ENCODE assay signal across 16 mouse cellular contexts in genomic region chr11:78839491-78839890, GRCm38 (mm10). TPM values are rescaled to one million over a fixed set of nuclear protein-coding genes. Genes with fewer than 3 reads are reported as not detected.
DNase-seq lines count a peak whose midpoint lies in the region; ATAC-seq and TF ChIP-seq lines count a peak whose summit lies in the region.
"Had no signal": no experiment of that assay in that cellular context is flagged by ENCODE, and none has a peak within 500 bp of the region (broad histone marks: within the 10 kb centered on the region; RNA-seq: fewer than 3 reads in every experiment).

No protein-coding gene starts in this region.

- H3K4me1 ChIP-seq in hindbrain, postnatal 0 days (ENCODE audit: insufficient read depth, low read length): no peaks in the 10 kb centered on the region
- H3K4me1 ChIP-seq in hindbrain, embryonic 13.5 days (replicated peaks): peaks cover 9% of the 10 kb centered on the region
- H3K4me1 ChIP-seq in embryonic facial prominence, embryonic 15.5 days: no peaks in the 10 kb centered on the region
- peaks cover 10% of the 10 kb centered on the region for H3K4me1 ChIP-seq in liver, embryonic 16.5 days (ENCODE audit: control insufficient read depth, low read depth, low read length)
- H3K4me1 ChIP-seq: lung, embryonic 15.5 days; neural tube, embryonic 12.5 days had no signal

- TF ChIP-seq CTCF in hindbrain, postnatal 0 days (IDR thresholded peaks at IDR 0.05; ENCODE audit: low read depth): no peak

- H3K36me3 ChIP-seq in hindbrain, postnatal 0 days (ENCODE audit: insufficient read depth, low read length): peaks cover 3% of the 10 kb centered on the region; the same call in 1 of the 2 replicates
- H3K36me3 ChIP-seq in hindbrain, embryonic 13.5 days: peaks cover 11% of the 10 kb centered on the region
- no peaks in the 10 kb centered on the region for H3K36me3 ChIP-seq in embryonic facial prominence, embryonic 15.5 days
- H3K36me3 ChIP-seq in liver, embryonic 16.5 days (ENCODE audit: control insufficient read depth, insufficient read depth): peaks cover 3% of the 10 kb centered on the region; the same call in 1 of the 2 replicates
- H3K36me3 ChIP-seq: embryonic facial prominence, embryonic 12.5 days; lung, embryonic 15.5 days had no signal

- no peaks in the 10 kb centered on the region for H3K9me3 ChIP-seq in hindbrain, postnatal 0 days (ENCODE audit: low read length)
- peaks cover 3% of the 10 kb centered on the region; the same call in 1 of the 2 replicates for H3K9me3 ChIP-seq in hindbrain, embryonic 13.5 days
- H3K9me3 ChIP-seq in embryonic facial prominence, embryonic 15.5 days (replicated peaks): no peaks in the 10 kb centered on the region
- H3K9me3 ChIP-seq in liver, embryonic 16.5 days (replicated peaks; ENCODE audit: control insufficient read depth, low read length): no peaks in the 10 kb centered on the region
- H3K9me3 ChIP-seq: embryonic facial prominence, embryonic 12.5 days; lung, embryonic 15.5 days had no signal

- WGBS in hindbrain, postnatal 0 days: 62% methylated on average over 14 of the region's 14 CpGs
- WGBS in hindbrain, embryonic 13.5 days: 64% methylated on average over 14 of the region's 14 CpGs
- 78% methylated on average over 14 of the region's 14 CpGs for WGBS in embryonic facial prominence, embryonic 15.5 days
- whole genome bisulfite sequencing in liver, embryonic 16.5 days (ENCODE audit: insufficient replicate concordance): 46% methylated on average over 14 of the region's 14 CpGs

- no peak overlapping the region for H3K4me2 ChIP-seq in hindbrain, postnatal 0 days (ENCODE audit: low read depth, low read length)
- H3K4me2 ChIP-seq in hindbrain, embryonic 13.5 days: no peak overlapping the region
- no peak overlapping the region for H3K4me2 ChIP-seq in embryonic facial prominence, embryonic 15.5 days (replicated peaks)
- no peak overlapping the region for H3K4me2 ChIP-seq in liver, embryonic 16.5 days (ENCODE audit: low read depth, low read length)
- H3K4me2 ChIP-seq: embryonic facial prominence, embryonic 12.5 days; forebrain, embryonic 13.5 days; lung, embryonic 15.5 days; neural tube, embryonic 12.5 days had no signal

- H3K27me3 ChIP-seq in hindbrain, postnatal 0 days (ENCODE audit: insufficient read depth, low read length): no peaks in the 10 kb centered on the region
- no peaks in the 10 kb centered on the region for H3K27me3 ChIP-seq in hindbrain, embryonic 13.5 days
- H3K27me3 ChIP-seq in embryonic facial prominence, embryonic 15.5 days: no peaks in the 10 kb centered on the region
- no peaks in the 10 kb centered on the region for H3K27me3 ChIP-seq in liver, embryonic 16.5 days (ENCODE audit: control insufficient read depth, insufficient read depth, low read depth, low read length)
- H3K27me3 ChIP-seq: embryonic facial prominence, embryonic 12.5 days; forebrain, embryonic 13.5 days; lung, embryonic 15.5 days; neural tube, embryonic 12.5 days had no signal

- peak; percentile 16 for DNase-seq in hindbrain, postnatal 0 days (ENCODE audit: low spot score)
- DNase-seq in adrenal gland, postnatal 10 days: peak; percentile 70
- DNase-seq in right cerebral cortex, postnatal 4 days: no peak
- DNase-seq in heart, adult 11 months: no peak
- DNase-seq: heart, adult 18-20 months; heart, postnatal 10 days; kidney, adult 9 months; thymus, postnatal 36 days had no signal

- H3K27ac ChIP-seq in hindbrain, postnatal 0 days: no peak overlapping the region
- no peak overlapping the region for H3K27ac ChIP-seq in hindbrain, embryonic 13.5 days
- H3K27ac ChIP-seq in embryonic facial prominence, embryonic 15.5 days (replicated peaks): no peak overlapping the region
- no peak overlapping the region for H3K27ac ChIP-seq in liver, embryonic 16.5 days (ENCODE audit: low read length)
- H3K27ac ChIP-seq: embryonic facial prominence, embryonic 12.5 days; forebrain, embryonic 13.5 days; lung, embryonic 15.5 days; neural tube, embryonic 12.5 days had no signal

- H3K4me3 ChIP-seq in hindbrain, postnatal 0 days (ENCODE audit: low read length): no peak overlapping the region
- H3K4me3 ChIP-seq in hindbrain, embryonic 13.5 days: no peak overlapping the region
- no peak overlapping the region for H3K4me3 ChIP-seq in embryonic facial prominence, embryonic 15.5 days (replicated peaks)
- H3K4me3 ChIP-seq in liver, embryonic 16.5 days (ENCODE audit: low read depth, low read length): no peak overlapping the region
- H3K4me3 ChIP-seq: embryonic facial prominence, embryonic 12.5 days; forebrain, embryonic 13.5 days; lung, embryonic 15.5 days; neural tube, embryonic 12.5 days had no signal

- no peak overlapping the region for H3K9ac ChIP-seq in hindbrain, postnatal 0 days (replicated peaks; ENCODE audit: low read length)
- H3K9ac ChIP-seq in hindbrain, embryonic 13.5 days: no peak overlapping the region
- no peak overlapping the region for H3K9ac ChIP-seq in embryonic facial prominence, embryonic 15.5 days
- no peak overlapping the region for H3K9ac ChIP-seq in liver, embryonic 16.5 days (ENCODE audit: low read depth, low read length)
- H3K9ac ChIP-seq: embryonic facial prominence, embryonic 12.5 days; forebrain, embryonic 13.5 days; lung, embryonic 15.5 days; neural tube, embryonic 12.5 days had no signal

- ATAC-seq in hindbrain, postnatal 0 days: no peak
- ATAC-seq in hindbrain, embryonic 13.5 days (ENCODE audit: low FRiP score): no peak
- ATAC-seq in embryonic facial prominence, embryonic 15.5 days (ENCODE audit: insufficient number of reproducible peaks, low FRiP score, low TSS enrichment, low read depth): peak; percentile 58; the same call in 1 of the 2 replicates
- ATAC-seq in liver, embryonic 16.5 days (ENCODE audit: low read depth): peak; percentile 41; the same call in 1 of the 2 replicates
- ATAC-seq: forebrain, embryonic 13.5 days; hindbrain, embryonic 16.5 days had no signal

RNA-seq across cellular contexts. Expression of gene Lyrm9, which starts 13.1 kb away (rescaled TPM):
- total RNA-seq in hindbrain, postnatal 0 days (2014; rRNA removed): 17.5 and 44.2 TPM in 2 replicates
- polyA plus RNA-seq in hindbrain, postnatal 0 days (2015; fragmentation: Nextera tagmentation; extraction: Ambion mirVana): 48.5 and 51.6 TPM in 2 replicates
- polyA plus RNA-seq in hindbrain, embryonic 13.5 days (2015; fragmentation: Nextera tagmentation; extraction: Ambion mirVana): 29.6 and 30.4 TPM in 2 replicates
- 10 to 100 TPM; 23.2 to 30.6 TPM for total RNA-seq in adrenal gland, postnatal 10 days (2021)
- polyA plus RNA-seq in embryonic facial prominence, embryonic 15.5 days (2015; fragmentation: Nextera tagmentation; extraction: Ambion mirVana): 10.7 and 12.5 TPM in 2 replicates
- polyA plus RNA-seq in liver, embryonic 16.5 days (2015; fragmentation: Nextera tagmentation; extraction: Ambion mirVana): 11.8 and 13.5 TPM in 2 replicates

Comparison
In these comparisons a context has a peak if more than half of its experiments do, and no peak if none do; other contexts are left out.
1. ATAC-seq: peak in embryonic facial prominence, embryonic 15.5 days (single experiment) and liver, embryonic 16.5 days (single experiment); none in hindbrain, postnatal 0 days (single experiment) and hindbrain, embryonic 13.5 days (single experiment).
2. DNase-seq: peak in hindbrain, postnatal 0 days (single experiment) and adrenal gland, postnatal 10 days (single experiment); none in right cerebral cortex, postnatal 4 days (single experiment) and heart, adult 11 months (single experiment).